13 mouse cellular contexts compared by ENCODE assay signal in genomic region chr1:181420080-181420536, GRCm38 (mm10).
DNase-seq lines count a peak whose midpoint lies in the region; ATAC-seq and TF ChIP-seq lines count a peak whose summit lies in the region.
"Had no signal": no experiment of that assay in that cellular context is flagged by ENCODE, and none has a peak within 500 bp of the region (broad histone marks: within the 10 kb centered on the region; RNA-seq: fewer than 3 reads in every experiment).

No protein-coding gene starts in this region.

- H3K4me1 ChIP-seq in lung, embryonic 14.5 days (ENCODE audit: insufficient read depth) = no peaks in the 10 kb centered on the region; the same call in 1 of the 2 replicates
- peaks cover 18% of the 10 kb centered on the region for H3K4me1 ChIP-seq in forebrain, embryonic 16.5 days (replicated peaks; ENCODE audit: control insufficient read depth, insufficient read depth, low read length)

- no peak overlapping the region for H3K9ac ChIP-seq in lung, embryonic 14.5 days
- H3K9ac ChIP-seq in forebrain, embryonic 16.5 days (replicated peaks; ENCODE audit: low read depth, low read length) = no peak overlapping the region

- DNase-seq in heart, adult 9 months (ENCODE audit: low spot score in 2 of 2) = peak; percentile 4 to 12
- DNase-seq in heart, postnatal 4 days = no peak
- peak; percentile 58 for DNase-seq in lung, embryonic 14.5 days
- DNase-seq in lung, postnatal 14 days = no peak
- peak; percentile 60 for DNase-seq in brain, adult 2 months (ENCODE audit: low read depth, low spot score)
- no peak for DNase-seq in thymus, postnatal 4 days
- DNase-seq: adrenal gland, postnatal 14 days; cerebellum, adult 18-20 months; gastrocnemius, postnatal 10 days; spleen, adult 18-20 months had no signal

- no peaks in the 10 kb centered on the region for H3K36me3 ChIP-seq in lung, embryonic 14.5 days (ENCODE audit: insufficient read depth)
- no peaks in the 10 kb centered on the region for H3K36me3 ChIP-seq in forebrain, embryonic 16.5 days (ENCODE audit: control insufficient read depth, insufficient read depth)

- 45% methylated on average over 11 of the region's 11 CpGs for WGBS in lung, embryonic 14.5 days
- 8% methylated on average over 11 of the region's 11 CpGs for WGBS in forebrain, embryonic 16.5 days

- no peak for ATAC-seq in lung, embryonic 14.5 days (ENCODE audit: insufficient read depth)
- peak; percentile 72 for ATAC-seq in forebrain, embryonic 16.5 days
- ATAC-seq: inflammation-experienced regulatory T-cells, adult 6 months had no signal

- no peaks in the 10 kb centered on the region for H3K27me3 ChIP-seq in lung, embryonic 14.5 days (ENCODE audit: insufficient read depth, low read length)
- H3K27me3 ChIP-seq in forebrain, embryonic 16.5 days (replicated peaks; ENCODE audit: control insufficient read depth, insufficient read depth, low read length) = no peaks in the 10 kb centered on the region

- H3K27ac ChIP-seq in lung, embryonic 14.5 days (ENCODE audit: low read depth) = no peak overlapping the region
- no peak overlapping the region for H3K27ac ChIP-seq in forebrain, embryonic 16.5 days (ENCODE audit: low read length)
- H3K27ac ChIP-seq: kidney, postnatal 0 days had no signal

- no peak for TF ChIP-seq CTCF in lung, embryonic 14.5 days (IDR thresholded peaks at IDR 0.05; ENCODE audit: low read depth)

- H3K4me3 ChIP-seq in lung, embryonic 14.5 days (ENCODE audit: low read depth, low read length) = no peak overlapping the region
- no peak overlapping the region for H3K4me3 ChIP-seq in forebrain, embryonic 16.5 days (replicated peaks; ENCODE audit: low read length)

- no peak overlapping the region for H3K4me2 ChIP-seq in lung, embryonic 14.5 days
- no peak overlapping the region for H3K4me2 ChIP-seq in forebrain, embryonic 16.5 days (ENCODE audit: low read length)

- no peaks in the 10 kb centered on the region for H3K9me3 ChIP-seq in lung, embryonic 14.5 days (ENCODE audit: low read depth, low read length)
- H3K9me3 ChIP-seq in forebrain, embryonic 16.5 days (ENCODE audit: control insufficient read depth, low read length) = no peaks in the 10 kb centered on the region

Comparison
In these comparisons a context has a peak if more than half of its experiments do, and no peak if none do; other contexts are left out.
1. DNase-seq: peak in heart, adult 9 months (2 of 2), lung, embryonic 14.5 days (single experiment) and brain, adult 2 months (single experiment); none in heart, postnatal 4 days (single experiment), lung, postnatal 14 days (single experiment) and thymus, postnatal 4 days (single experiment).